Mouse (Mus musculus) activated CD4-positive, CD25-positive, alpha-beta regulatory T cell, adult 4 months (primary cell): Measurements from ENCODE around the gene Gria3. TPM values are rescaled to one million over a fixed set of nuclear protein-coding genes. Genes with fewer than 3 reads are reported as not detected.

Experiments used
- ATAC-seq: one replicate; pipeline ENCODE4 v1.8.0; 2017
- polyA plus RNA-seq, 2 experiments: library from polyadenylated mRNA; unstranded; fragments of 100-300 nt; shearing (Covaris generic); gene quantifications; one replicate each; pipeline ENCODE4 v1.2.1; 2017

Gria3 gene
- polyA plus RNA-seq, 2 experiments from 2014 or later, result not detected

- no peak for ATAC-seq
These were observed 172.4 kb downstream of the Gria3 start for GRCm38 (mm10) chrX:41573079-41573478.

- ATAC-seq, result no peak
These were observed 178.1 kb downstream of the Gria3 start for GRCm38 (mm10) chrX:41578797-41579196.

GRCm38 (mm10) chrX:41587692-41588091, 187.0 kb downstream of the Gria3 start:
- no peak for ATAC-seq

GRCm38 (mm10) chrX:41607181-41607580, 206.5 kb downstream of the Gria3 start:
- no peak for ATAC-seq

- no peak for ATAC-seq
These were observed 214.3 kb downstream of the Gria3 start for GRCm38 (mm10) chrX:41614920-41615319.

- ATAC-seq, result no peak
These were observed 216.3 kb downstream of the Gria3 start for GRCm38 (mm10) chrX:41616928-41617327.

GRCm38 (mm10) chrX:41618396-41618795, 217.7 kb downstream of the Gria3 start:
- no peak for ATAC-seq

- no peak for ATAC-seq
These were observed 232.9 kb downstream of the Gria3 start for GRCm38 (mm10) chrX:41633576-41633975.

- no peak for ATAC-seq
These were observed 244.3 kb downstream of the Gria3 start for GRCm38 (mm10) chrX:41644954-41645353.

- no peak for ATAC-seq
These were observed 257.1 kb downstream of the Gria3 start for GRCm38 (mm10) chrX:41657791-41658190.

GRCm38 (mm10) chrX:41688869-41689268, 288.2 kb downstream of the Gria3 start:
- no peak for ATAC-seq

GRCm38 (mm10) chrX:41692076-41692475, 291.4 kb downstream of the Gria3 start:
- ATAC-seq, result no peak
